Mouse (Mus musculus): ENCODE results near the gene Mcoln3.
A peak's percentile ranks its signal among the peaks of the same experiment; 100 is the strongest.

Mcoln3 gene

GRCm38 (mm10) chr3:146135417-146135816 is 18.2 kb downstream of the Mcoln3 start:
- no peak for DNase-seq

GRCm38 (mm10) chr3:146136422-146136821 is 19.2 kb downstream of the Mcoln3 start:
- no peak for DNase-seq

- no peak for DNase-seq
Measured at GRCm38 (mm10) chr3:146140276-146140675, 23.0 kb downstream of the Mcoln3 start.

- no peak for DNase-seq
Measured at GRCm38 (mm10) chr3:146142523-146142922, 25.3 kb downstream of the Mcoln3 start.

GRCm38 (mm10) chr3:146145501-146145900 is 28.3 kb downstream of the Mcoln3 start:
- no peak for DNase-seq

- DNase-seq: no peak
Measured at GRCm38 (mm10) chr3:146146131-146146530, 28.9 kb downstream of the Mcoln3 start.

- no peak for DNase-seq
Measured at GRCm38 (mm10) chr3:146149156-146150057, 32.2 kb downstream of the Mcoln3 start, which contains the start of gene Mcoln2. Gene Mcoln2, plus strand, starts transcription at chr3:146149833.

GRCm38 (mm10) chr3:146150058-146150400 is 32.8 kb downstream of the Mcoln3 start:
- DNase-seq: peak; percentile 9

GRCm38 (mm10) chr3:146150560-146150959 is 33.3 kb downstream of the Mcoln3 start:
- DNase-seq: no peak

- no peak for DNase-seq
Measured at GRCm38 (mm10) chr3:146151328-146151727, 34.1 kb downstream of the Mcoln3 start.

GRCm38 (mm10) chr3:146151755-146152154 is 34.5 kb downstream of the Mcoln3 start:
- DNase-seq: no peak

- no peak for DNase-seq
Measured at GRCm38 (mm10) chr3:146152348-146152747, 35.1 kb downstream of the Mcoln3 start.

GRCm38 (mm10) chr3:146152913-146153312 is 35.7 kb downstream of the Mcoln3 start:
- DNase-seq: no peak

GRCm38 (mm10) chr3:146153862-146154611 is 36.8 kb downstream of the Mcoln3 start:
- DNase-seq: no peak

GRCm38 (mm10) chr3:146155628-146156576 is 38.7 kb downstream of the Mcoln3 start:
- no peak for DNase-seq

- no peak for DNase-seq
Measured at GRCm38 (mm10) chr3:146156811-146157210, 39.6 kb downstream of the Mcoln3 start.

- DNase-seq: no peak
Measured at GRCm38 (mm10) chr3:146158039-146158438, 40.8 kb downstream of the Mcoln3 start.

GRCm38 (mm10) chr3:146159360-146159759 is 42.1 kb downstream of the Mcoln3 start:
- DNase-seq: no peak

GRCm38 (mm10) chr3:146162197-146162596 is 44.9 kb downstream of the Mcoln3 start:
- DNase-seq: no peak

GRCm38 (mm10) chr3:146169356-146169755 is 52.1 kb downstream of the Mcoln3 start:
- no peak for DNase-seq

- DNase-seq: no peak
Measured at GRCm38 (mm10) chr3:146173030-146173429, 55.8 kb downstream of the Mcoln3 start.

- DNase-seq: no peak
Measured at GRCm38 (mm10) chr3:146174215-146174614, 57.0 kb downstream of the Mcoln3 start.

- DNase-seq: no peak
Measured at GRCm38 (mm10) chr3:146177295-146177694, 60.0 kb downstream of the Mcoln3 start.

Data from right cerebral cortex, postnatal 4 days (tissue).